Mouse (Mus musculus) heart, embryonic 16.5 days (tissue): ENCODE measurements at regions not wholly inside any gene's neighbourhood (a gene's known extent, or its start where the extent isn't known, plus 50 kb on each side); places are given as distances from the start of the nearest gene placed in this dataset.
"Not testable (repeated sequence)": the region's sequence is repeated elsewhere in the genome, so short reads cannot be mapped to it uniquely, and the experiment has no call there.

Source experiments
- ATAC-seq: fragments of 200-750 bp; cut with Nextera tagmentation; replicated peaks from 2 replicates; pipeline ENCODE4 v1.8.0; 2017; ENCODE audit warnings: moderate number of reproducible peaks; ENCODE audit not compliant: insufficient read depth, low FRiP score; ENCODE audit errors: extremely low read depth
- H3K27ac ChIP-seq: fragments of 300-500 bp; sonication (generic); 2 replicates; pipeline ENCODE4 v1.5.1; 2014; ENCODE audit warnings: mild to moderate bottlenecking, low read length, control low read depth, moderate library complexity
- H3K27me3 ChIP-seq: fragments of 300-500 bp; sonication (generic); 2 replicates; pipeline ENCODE4 v1.6.1; 2014; ENCODE audit warnings: low read length, mixed read lengths; ENCODE audit not compliant: control insufficient read depth, insufficient read depth
- H3K36me3 ChIP-seq: fragments of 300-500 bp; sonication (generic); 2 replicates; pipeline ENCODE4 v1.6.1; 2014; ENCODE audit not compliant: control insufficient read depth, insufficient read depth
- H3K4me1 ChIP-seq: fragments of 300-500 bp; sonication (generic); 2 replicates; pipeline ENCODE4 v1.6.1; 2014; ENCODE audit warnings: low read length, mixed read lengths; ENCODE audit not compliant: control insufficient read depth, insufficient read depth
- H3K4me2 ChIP-seq: fragments of 300-500 bp; sonication (generic); 2 replicates; pipeline ENCODE4 v1.6.1; 2014; ENCODE audit warnings: low read depth, mild to moderate bottlenecking, control low read depth, low read length
- H3K4me3 ChIP-seq: fragments of 300-500 bp; sonication (generic); 2 replicates; pipeline ENCODE4 v1.5.1; 2014; ENCODE audit warnings: mild to moderate bottlenecking, control low read depth, low read length
- H3K9ac ChIP-seq: fragments of 300-500 bp; sonication (generic); 2 replicates; pipeline ENCODE4 v1.6.1; 2014; ENCODE audit warnings: low read length, control low read depth
- H3K9me3 ChIP-seq: fragments of 300-500 bp; sonication (generic); replicated peaks from 2 replicates; pipeline ENCODE4 v1.6.1; 2016; ENCODE audit warnings: low read length; ENCODE audit not compliant: control insufficient read depth
- WGBS: fragments of 180-500 bp; shearing (Covaris S2); extraction: QIAGEN DNeasy Blood & Tissue Kit; methylation state at CpG from one replicate; pipeline ENCODE4 v1.1.7; 2014; 5-methylcytosine and 5-hydroxymethylcytosine counted together

GRCm38 (mm10) chr4:10405102-10405501, 469.2 kb upstream of the 2610301B20Rik start:
- 44% methylated on average over 2 of the region's 2 CpGs for WGBS

GRCm38 (mm10) chr4:10414274-10414673, 460.0 kb upstream of the 2610301B20Rik start:
- Histone ChIP-seq H3K4me2 (no peak overlapping the region), H3K4me3 (no peak overlapping the region), H3K9ac (no peak overlapping the region), H3K36me3 (no peaks in the 10 kb centered on the region), H3K27me3 (no peaks in the 10 kb centered on the region), H3K9me3 (no peaks in the 10 kb centered on the region), H3K4me1 (no peaks in the 10 kb centered on the region), H3K27ac (no peak overlapping the region)
- no peak for ATAC-seq

More at GRCm38 (mm10) chr4:10405102-10405501, 469.2 kb upstream of the 2610301B20Rik start:
- Histone ChIP-seq H3K36me3 (no peaks in the 10 kb centered on the region), H3K4me2 (no peak overlapping the region), H3K4me3 (no peak overlapping the region), H3K4me1 (peaks cover 14% of the 10 kb centered on the region), H3K27me3 (no peaks in the 10 kb centered on the region), H3K9ac (no peak overlapping the region), H3K27ac (no peak overlapping the region), H3K9me3 (no peaks in the 10 kb centered on the region)
- ATAC-seq: no peak

- H3K9ac ChIP-seq: no peak overlapping the region
- 33% methylated on average over 1 of the region's 1 CpGs for WGBS
- no peak overlapping the region for H3K4me2 ChIP-seq
- H3K36me3 ChIP-seq: no peaks in the 10 kb centered on the region
- no peaks in the 10 kb centered on the region for H3K27me3 ChIP-seq
- no peak overlapping the region for H3K27ac ChIP-seq
- no peak overlapping the region for H3K4me3 ChIP-seq
- no peaks in the 10 kb centered on the region for H3K9me3 ChIP-seq
- no peak for ATAC-seq
- no peaks in the 10 kb centered on the region for H3K4me1 ChIP-seq
Observed at GRCm38 (mm10) chr4:10421354-10421753, 452.9 kb upstream of the 2610301B20Rik start.

GRCm38 (mm10) chr4:10434438-10434837, 439.9 kb upstream of the 2610301B20Rik start:
- Histone ChIP-seq H3K4me3 (no peak overlapping the region), H3K4me2 (no peak overlapping the region), H3K9me3 (no peaks in the 10 kb centered on the region), H3K9ac (no peak overlapping the region), H3K27me3 (no peaks in the 10 kb centered on the region), H3K27ac (no peak overlapping the region), H3K4me1 (no peaks in the 10 kb centered on the region), H3K36me3 (no peaks in the 10 kb centered on the region)
- ATAC-seq: no peak
- WGBS: 78% methylated on average over 4 of the region's 4 CpGs

- H3K27me3 ChIP-seq, H3K9ac ChIP-seq, ATAC-seq, H3K4me1 ChIP-seq, H3K36me3 ChIP-seq, H3K27ac ChIP-seq, H3K4me3 ChIP-seq, H3K4me2 ChIP-seq, H3K9me3 ChIP-seq: not testable (repeated sequence)
Observed at GRCm38 (mm10) chr4:10439921-10440320, 434.4 kb upstream of the 2610301B20Rik start.

- Histone ChIP-seq H3K9me3 (no peaks in the 10 kb centered on the region), H3K4me2 (no peak overlapping the region), H3K27ac (no peak overlapping the region), H3K27me3 (no peaks in the 10 kb centered on the region), H3K36me3 (no peaks in the 10 kb centered on the region), H3K4me1 (no peaks in the 10 kb centered on the region), H3K4me3 (no peak overlapping the region), H3K9ac (no peak overlapping the region)
- 41% methylated on average over 1 of the region's 1 CpGs for WGBS
- ATAC-seq: no peak
Observed at GRCm38 (mm10) chr4:10459603-10460002, 414.7 kb upstream of the 2610301B20Rik start.

- Histone ChIP-seq H3K36me3 (no peaks in the 10 kb centered on the region), H3K4me1 (no peaks in the 10 kb centered on the region), H3K27me3 (no peaks in the 10 kb centered on the region), H3K4me2 (no peak overlapping the region), H3K27ac (no peak overlapping the region), H3K9me3 (no peaks in the 10 kb centered on the region), H3K4me3 (no peak overlapping the region), H3K9ac (no peak overlapping the region)
- WGBS: 75% methylated on average over 1 of the region's 1 CpGs
- ATAC-seq: no peak
Observed at GRCm38 (mm10) chr4:10480936-10481335, 393.4 kb upstream of the 2610301B20Rik start.

GRCm38 (mm10) chr4:10508163-10508821, 366.0 kb upstream of the 2610301B20Rik start:
- no peaks in the 10 kb centered on the region for H3K27me3 ChIP-seq
- H3K9ac ChIP-seq: no peak overlapping the region
- 55% methylated on average over 6 of the region's 6 CpGs for WGBS
- no peak for ATAC-seq
- H3K4me2 ChIP-seq: no peak overlapping the region
- H3K4me3 ChIP-seq: no peak overlapping the region
- H3K27ac ChIP-seq: no peak overlapping the region
- no peaks in the 10 kb centered on the region for H3K4me1 ChIP-seq
- no peaks in the 10 kb centered on the region for H3K9me3 ChIP-seq
- no peaks in the 10 kb centered on the region for H3K36me3 ChIP-seq

GRCm38 (mm10) chr4:10510013-10510412, 364.3 kb upstream of the 2610301B20Rik start:
- H3K36me3 ChIP-seq: no peaks in the 10 kb centered on the region
- ATAC-seq: no peak
- H3K4me2 ChIP-seq: no peak overlapping the region
- no peak overlapping the region for H3K27ac ChIP-seq
- H3K9ac ChIP-seq: no peak overlapping the region
- no peaks in the 10 kb centered on the region for H3K9me3 ChIP-seq
- 55% methylated on average over 3 of the region's 3 CpGs for WGBS
- H3K27me3 ChIP-seq: no peaks in the 10 kb centered on the region
- no peaks in the 10 kb centered on the region for H3K4me1 ChIP-seq
- H3K4me3 ChIP-seq: no peak overlapping the region
